Mouse (Mus musculus): Measurements from ENCODE around the gene Cttn. TPM values are rescaled to one million over a fixed set of nuclear protein-coding genes. Genes with fewer than 3 reads are reported as not detected.

Gene Cttn
- total and polyA plus RNA-seq, 3 experiments: 0.55 TPM; not detected in 2

DNA sequence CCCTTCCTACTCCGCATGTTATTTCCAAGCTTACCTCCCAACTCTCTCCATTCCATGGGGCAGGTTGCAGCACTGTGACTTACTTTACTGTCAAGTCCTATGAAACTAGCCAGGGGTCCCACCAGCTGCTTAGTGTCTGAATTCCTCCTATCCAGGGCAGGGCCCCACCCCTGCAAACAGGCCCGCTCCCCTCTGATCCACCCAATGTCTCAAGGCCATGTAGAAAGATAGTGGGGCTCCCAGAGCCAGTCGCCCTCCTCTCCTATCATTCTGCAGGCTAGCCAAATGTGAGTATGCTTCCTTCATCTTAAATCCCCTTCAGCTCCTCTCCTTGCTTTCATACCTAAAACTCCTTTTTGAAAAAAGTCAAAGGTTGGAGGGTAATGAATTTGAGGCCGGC is 38.3 kb upstream of the Cttn start:
- DNase-seq (ENCODE audit: extremely low read depth): no peak
- dilution Hi-C loops (cut with MboI; ENCODE audit: extremely low pct_ligation_motif_present, extremely low pct_unique_long_range_greater_than_20kb, low sequenced_read_pairs) (no loop called here), in situ Hi-C loops (cut with MboI; ENCODE audit: low pct_ligation_motif_present, low pct_unique_long_range_greater_than_20kb, low sequenced_read_pairs) (no loop called here)
- no peak for TF ChIP-seq CHD2 (IDR thresholded peaks at IDR 0.05; ENCODE audit: low read length)
- TF ChIP-seq TCF12 (IDR thresholded peaks at IDR 0.05; ENCODE audit: low read depth, low read length): no peak
- TF ChIP-seq MYC (IDR thresholded peaks at IDR 0.05; ENCODE audit: low read depth, low read length): no peak
- TF ChIP-seq TBP (conservative IDR thresholded peaks at IDR 0.05; ENCODE audit: low read depth, low read length): no peak
- TF ChIP-seq BHLHE40 (IDR thresholded peaks at IDR 0.05; ENCODE audit: low read depth, low read length): no peak
- TF ChIP-seq ZKSCAN1 (IDR thresholded peaks at IDR 0.05; ENCODE audit: borderline replicate concordance, low read depth, low read length): no peak
- TF ChIP-seq NELFE (IDR thresholded peaks at IDR 0.05; ENCODE audit: low read depth, low read length): no peak
- no peaks in the 10 kb centered on the region for H3K4me1 ChIP-seq (ENCODE audit: control insufficient read depth in 1 of 2, insufficient read depth in 2 of 2)
- no peak overlapping the region for H3K4me2 ChIP-seq (ENCODE audit: insufficient read depth, low read depth, poor library complexity, severe bottlenecking)
- no peak overlapping the region for H3K9ac ChIP-seq (ENCODE audit: insufficient read depth, low read depth)
- no peaks in the 10 kb centered on the region for H3K9me3 ChIP-seq (replicated peaks; ENCODE audit: low read length)
- no peak overlapping the region for H3K27ac ChIP-seq (ENCODE audit: insufficient read depth, low read depth)
- H3K27me3 ChIP-seq (replicated peaks): no peaks in the 10 kb centered on the region
- H3K79me2 ChIP-seq (replicated peaks; ENCODE audit: control insufficient read depth, extremely low read depth, insufficient read depth, poor library complexity, severe bottlenecking): no peaks in the 10 kb centered on the region
- no peak overlapping the region for H3K4me3 ChIP-seq (replicated peaks in 1 of 3; ENCODE audit: low read depth in 2 of 3, low read length in 2 of 3, poor library complexity in 1 of 3)
- H3K36me3 ChIP-seq (replicated peaks in 1 of 2; ENCODE audit: control insufficient read depth in 1 of 2, insufficient read depth in 1 of 2, low read length in 1 of 2): peaks cover 76 to 97% of the 10 kb centered on the region in 2 experiments

DNA sequence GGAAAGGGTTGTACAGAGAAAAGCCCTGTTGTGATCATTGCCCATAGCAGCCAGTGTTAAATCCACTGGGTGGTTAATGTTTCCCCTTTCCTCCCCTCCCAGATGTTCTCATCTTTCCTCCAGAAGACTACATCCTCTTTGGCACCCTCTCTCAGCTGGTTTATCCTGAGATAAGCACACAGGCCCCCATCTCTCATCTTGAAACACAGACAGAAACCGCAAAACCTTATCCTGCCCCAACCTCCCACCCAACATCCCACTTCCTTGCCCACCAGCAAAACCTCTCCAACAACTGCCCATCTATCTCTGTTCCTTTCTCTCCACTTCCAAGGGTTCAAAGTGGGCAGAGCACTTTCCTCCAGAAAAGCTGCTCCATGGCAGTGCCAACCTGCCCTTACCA is 36.0 kb upstream of the Cttn start:
- Histone ChIP-seq H3K9me3 (replicated peaks; ENCODE audit: low read length) (no peaks in the 10 kb centered on the region), H3K4me3 (replicated peaks in 1 of 3; ENCODE audit: low read depth in 2 of 3, low read length in 2 of 3, poor library complexity in 1 of 3) (no peak overlapping the region), H3K4me2 (ENCODE audit: insufficient read depth, low read depth, poor library complexity, severe bottlenecking) (no peak overlapping the region), H3K27ac (ENCODE audit: insufficient read depth, low read depth) (no peak overlapping the region), H3K79me2 (replicated peaks; ENCODE audit: control insufficient read depth, extremely low read depth, insufficient read depth, poor library complexity, severe bottlenecking) (no peaks in the 10 kb centered on the region), H3K27me3 (replicated peaks) (no peaks in the 10 kb centered on the region), H3K9ac (ENCODE audit: insufficient read depth, low read depth) (no peak overlapping the region), H3K4me1 (ENCODE audit: control insufficient read depth in 1 of 2, insufficient read depth in 2 of 2) (no peaks in the 10 kb centered on the region), H3K36me3 (replicated peaks in 1 of 2; ENCODE audit: control insufficient read depth in 1 of 2, insufficient read depth in 1 of 2, low read length in 1 of 2) (peaks cover 80 to 98% of the 10 kb centered on the region in 2 experiments)
- in situ Hi-C loops (cut with MboI; ENCODE audit: low pct_ligation_motif_present, low pct_unique_long_range_greater_than_20kb, low sequenced_read_pairs) (no loop called here), dilution Hi-C loops (cut with MboI; ENCODE audit: extremely low pct_ligation_motif_present, extremely low pct_unique_long_range_greater_than_20kb, low sequenced_read_pairs) (no loop called here)
- no peak for DNase-seq (ENCODE audit: extremely low read depth)
- no peak for TF ChIP-seq ELF1 (IDR thresholded peaks at IDR 0.05; ENCODE audit: low read depth, low read length)
- no peak for TF ChIP-seq POLR2AphosphoS2 (IDR thresholded peaks at IDR 0.05; ENCODE audit: low read depth, low read length)
- no peak for TF ChIP-seq CHD1 (IDR thresholded peaks at IDR 0.05; ENCODE audit: low read depth, low read length)
- no peak for TF ChIP-seq MAZ (IDR thresholded peaks at IDR 0.05; ENCODE audit: low read depth, low read length)

DNA sequence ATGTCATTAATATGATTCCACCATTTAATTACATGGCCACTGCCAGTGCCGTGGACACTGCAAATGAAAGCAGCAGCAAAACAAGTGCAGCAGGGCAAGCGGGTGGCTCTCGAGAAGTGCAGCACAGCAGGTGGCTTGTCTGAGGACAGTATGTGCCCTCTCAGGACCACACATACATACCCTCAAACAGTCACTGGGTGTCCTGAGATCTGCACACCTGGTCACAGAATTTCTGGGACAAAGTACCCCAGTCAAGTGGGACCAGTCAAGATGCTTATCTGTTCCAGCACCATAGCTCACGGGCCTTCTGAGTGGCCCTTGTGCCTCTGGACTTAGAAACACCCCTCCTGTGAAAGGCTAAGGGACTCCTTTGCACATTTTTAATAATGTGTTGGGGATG is 33.1 kb upstream of the Cttn start:
- H3K79me2 ChIP-seq (replicated peaks; ENCODE audit: control insufficient read depth, extremely low read depth, insufficient read depth, poor library complexity, severe bottlenecking): no peaks in the 10 kb centered on the region
- no peak overlapping the region for H3K9ac ChIP-seq (ENCODE audit: insufficient read depth, low read depth)
- H3K4me2 ChIP-seq (ENCODE audit: insufficient read depth, low read depth, poor library complexity, severe bottlenecking): no peak overlapping the region
- dilution Hi-C loops (cut with MboI; ENCODE audit: extremely low pct_ligation_motif_present, extremely low pct_unique_long_range_greater_than_20kb, low sequenced_read_pairs) (no loop called here), in situ Hi-C loops (cut with MboI; ENCODE audit: low pct_ligation_motif_present, low pct_unique_long_range_greater_than_20kb, low sequenced_read_pairs) (no loop called here)
- H3K4me1 ChIP-seq (ENCODE audit: control insufficient read depth in 1 of 2, insufficient read depth in 2 of 2): no peaks in the 10 kb centered on the region
- peaks cover 85 to 96% of the 10 kb centered on the region in 2 experiments for H3K36me3 ChIP-seq (replicated peaks in 1 of 2; ENCODE audit: control insufficient read depth in 1 of 2, insufficient read depth in 1 of 2, low read length in 1 of 2)
- TF ChIP-seq JUN (IDR thresholded peaks at IDR 0.05; ENCODE audit: insufficient read depth, low read depth, low read length) (no peak), ELF1 (IDR thresholded peaks at IDR 0.05; ENCODE audit: low read depth, low read length) (no peak), NELFE (IDR thresholded peaks at IDR 0.05; ENCODE audit: low read depth, low read length) (no peak), HCFC1 (IDR thresholded peaks at IDR 0.05; ENCODE audit: low read depth, low read length) (no peak), ZC3H11A (IDR thresholded peaks at IDR 0.05; ENCODE audit: low read depth, low read length) (no peak), CHD1 (IDR thresholded peaks at IDR 0.05; ENCODE audit: low read depth, low read length) (no peak), RCOR1 (conservative IDR thresholded peaks at IDR 0.05; ENCODE audit: low read depth, low read length) (no peak), USF2 (conservative IDR thresholded peaks at IDR 0.05; ENCODE audit: low read depth, low read length) (no peak), E2F4 (IDR thresholded peaks at IDR 0.05; ENCODE audit: insufficient replicate concordance, low read depth, low read length) (no peak), CTCF (conservative IDR thresholded peaks at IDR 0.05 in 1 of 2, IDR thresholded peaks at IDR 0.05 in 1 of 2; ENCODE audit: low read depth in 2 of 2, low read length in 2 of 2) (no peak), TCF12 (IDR thresholded peaks at IDR 0.05; ENCODE audit: low read depth, low read length) (no peak), MAFK (IDR thresholded peaks at IDR 0.05; ENCODE audit: insufficient replicate concordance, low read length) (no peak), POLR2AphosphoS2 (IDR thresholded peaks at IDR 0.05; ENCODE audit: low read depth, low read length) (no peak), SIN3A (IDR thresholded peaks at IDR 0.05; ENCODE audit: low read length) (no peak), ZNF384 (IDR thresholded peaks at IDR 0.05; ENCODE audit: low read depth, low read length) (no peak), TBP (conservative IDR thresholded peaks at IDR 0.05; ENCODE audit: low read depth, low read length) (no peak), ZMIZ1 (IDR thresholded peaks at IDR 0.05; ENCODE audit: low read depth, low read length) (no peak), MAX (IDR thresholded peaks at IDR 0.05; ENCODE audit: low read length) (no peak)
- DNase-seq (ENCODE audit: extremely low read depth): no peak
- no peak overlapping the region for H3K27ac ChIP-seq (ENCODE audit: insufficient read depth, low read depth)
- no peaks in the 10 kb centered on the region for H3K27me3 ChIP-seq (replicated peaks)
- H3K4me3 ChIP-seq (replicated peaks in 1 of 3; ENCODE audit: low read depth in 2 of 3, low read length in 2 of 3, poor library complexity in 1 of 3): no peak overlapping the region
- no peaks in the 10 kb centered on the region for H3K9me3 ChIP-seq (replicated peaks; ENCODE audit: low read length)

All from CH12.LX (cell line).